Mouse (Mus musculus) cerebral cortex, adult 2 months (tissue): ENCODE results near the gene Poglut1.

ENCODE experiments used
- WGBS: fragments of 180-500 bp; shearing (Covaris S2); methylation state at CpG from one replicate; pipeline ENCODE4 v1.1.7; 2018; 5-methylcytosine and 5-hydroxymethylcytosine counted together

The Poglut1 gene

DNA sequence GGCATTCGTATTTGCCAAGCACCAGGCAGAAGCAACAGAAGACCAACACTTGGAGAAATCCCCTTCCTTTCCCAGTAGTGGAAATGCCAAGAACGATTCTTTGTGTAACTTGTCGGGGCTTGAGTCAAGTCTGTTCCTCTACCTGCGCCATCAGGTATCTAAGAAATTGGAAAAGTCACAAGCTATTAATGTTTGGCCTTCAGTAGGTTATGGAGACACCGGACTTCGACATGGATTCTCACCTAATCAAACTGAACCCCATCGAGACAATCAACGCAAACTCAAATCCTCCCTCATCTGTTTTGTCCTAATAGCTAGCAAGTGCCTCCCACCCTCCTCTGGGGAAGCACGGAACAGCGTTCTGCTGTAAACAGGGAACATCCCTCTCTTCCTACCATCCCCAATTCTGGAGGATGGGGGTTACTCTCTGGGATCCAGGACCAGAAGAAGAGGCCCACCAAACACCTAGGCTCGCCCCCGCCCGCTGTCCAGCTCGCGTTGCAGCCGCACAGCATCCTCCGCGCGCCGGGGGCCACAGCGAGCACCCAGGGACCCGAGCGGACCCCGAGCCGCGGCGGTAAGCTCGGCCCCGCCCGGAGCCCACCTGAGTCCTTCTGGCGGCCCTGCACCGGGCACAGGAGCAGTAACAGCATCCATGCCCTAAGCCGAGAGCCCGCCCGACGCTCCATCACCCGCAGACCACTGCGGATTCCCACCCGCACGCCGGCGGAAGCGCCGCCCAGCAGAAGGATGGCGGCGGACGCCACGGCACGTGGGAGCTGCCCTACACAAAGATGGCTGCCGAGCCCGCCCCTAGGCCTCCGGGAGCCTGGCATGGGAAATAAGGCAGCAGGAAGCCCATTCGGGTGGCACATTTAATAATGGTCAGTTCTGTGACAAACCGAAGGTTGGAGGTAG is at the start of gene Poglut1:
Poglut1 (minus strand) TSS at position 780 of the 918 bp plus-strand sequence.
- under 1% methylated on average over 54 of the region's 54 CpGs for WGBS

DNA sequence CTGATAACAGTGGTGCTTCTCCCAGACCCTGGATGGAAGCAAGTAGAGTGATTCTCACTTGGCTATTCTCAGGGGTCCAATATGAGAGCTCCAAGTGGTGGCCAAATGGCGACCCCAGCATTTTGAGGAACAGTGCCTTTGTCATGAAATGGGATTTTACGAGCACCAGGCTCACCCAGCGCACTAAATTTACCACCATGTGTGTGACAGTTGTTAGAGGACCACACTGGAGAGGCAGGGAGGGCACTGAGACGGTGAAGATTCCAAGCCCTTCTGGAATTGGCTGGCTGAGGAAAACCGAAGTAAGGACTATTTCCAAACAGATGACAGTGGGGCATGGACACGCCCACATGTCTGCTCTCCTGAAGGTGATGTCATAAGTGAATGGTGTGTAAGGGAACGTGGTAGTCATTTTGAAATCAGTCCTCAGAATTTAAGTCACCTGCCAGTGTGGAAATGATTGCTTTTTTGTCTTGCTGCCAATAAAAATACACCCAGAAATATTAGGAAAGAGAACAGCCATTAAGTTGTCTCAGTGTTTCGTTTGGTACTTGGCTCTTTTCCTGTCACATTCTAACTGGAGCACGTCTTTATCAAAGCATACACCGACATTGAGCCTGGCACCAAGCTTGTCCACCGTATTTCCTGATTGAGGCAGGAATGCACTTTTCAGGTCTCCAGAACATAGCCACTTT is 49.1 kb upstream of the Poglut1 start:
- 75% methylated on average over 11 of the region's 11 CpGs for WGBS

DNA sequence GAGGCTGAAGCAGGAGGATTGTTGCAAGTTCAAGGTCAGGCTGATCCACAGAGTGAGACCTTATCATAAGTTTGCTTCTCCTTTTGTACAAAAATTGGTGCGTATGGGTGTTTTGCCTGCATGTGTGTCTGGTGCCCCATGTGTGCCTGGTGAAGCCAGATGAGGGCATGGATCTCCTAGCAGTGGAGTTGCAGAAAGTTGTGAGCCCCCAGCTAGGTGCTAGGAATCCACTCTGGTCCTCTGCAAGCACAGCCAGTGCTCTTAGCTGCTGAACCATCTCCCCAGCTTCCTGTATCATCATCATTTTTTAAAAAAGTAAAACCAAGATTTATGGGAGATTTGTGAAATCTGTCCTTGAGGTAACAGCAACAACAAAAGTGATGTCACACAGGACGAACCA is 46.6 kb upstream of the Poglut1 start:
- WGBS: 96% methylated on average over 2 of the region's 2 CpGs

DNA sequence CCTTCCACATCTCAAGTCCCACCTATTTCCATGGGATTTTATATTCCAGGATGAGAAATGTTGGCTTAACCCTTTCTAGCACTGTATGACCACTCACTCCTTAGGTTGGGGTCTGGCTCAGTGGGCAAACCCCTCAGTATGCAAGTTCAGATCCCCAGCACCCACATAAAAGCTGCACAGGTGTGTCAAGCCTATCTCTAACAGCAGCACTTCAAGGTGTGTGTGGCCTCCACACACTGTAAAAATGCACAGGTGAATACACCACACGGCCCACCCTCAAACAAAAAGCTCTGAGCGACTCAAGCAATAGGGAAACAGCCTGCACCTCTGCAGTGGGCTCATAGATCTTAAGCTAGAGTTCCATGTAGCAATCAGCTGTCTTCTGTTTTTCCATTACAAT is 46.0 kb upstream of the Poglut1 start:
- WGBS: 85% methylated on average over 2 of the region's 2 CpGs

DNA sequence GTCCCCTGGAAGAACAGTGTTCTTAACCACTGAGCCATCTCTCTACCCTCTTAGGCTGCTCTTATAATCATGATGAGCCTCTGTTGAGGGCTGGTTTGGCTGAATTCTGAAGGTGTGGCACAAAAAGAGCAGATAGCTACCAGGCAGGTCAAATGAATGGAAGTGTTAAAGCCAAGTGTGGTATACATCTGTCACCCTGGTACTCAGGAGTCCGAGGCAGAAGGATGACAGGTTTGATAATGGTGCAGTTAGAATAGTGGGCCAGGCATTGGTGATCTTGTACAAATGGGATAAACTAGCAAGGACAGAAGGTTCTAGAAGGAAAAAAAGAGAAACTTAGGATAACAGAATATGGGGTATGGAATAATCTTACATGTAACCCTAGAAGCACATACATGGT is 44.4 kb upstream of the Poglut1 start:
- 85% methylated on average over 1 of the region's 1 CpGs for WGBS

DNA sequence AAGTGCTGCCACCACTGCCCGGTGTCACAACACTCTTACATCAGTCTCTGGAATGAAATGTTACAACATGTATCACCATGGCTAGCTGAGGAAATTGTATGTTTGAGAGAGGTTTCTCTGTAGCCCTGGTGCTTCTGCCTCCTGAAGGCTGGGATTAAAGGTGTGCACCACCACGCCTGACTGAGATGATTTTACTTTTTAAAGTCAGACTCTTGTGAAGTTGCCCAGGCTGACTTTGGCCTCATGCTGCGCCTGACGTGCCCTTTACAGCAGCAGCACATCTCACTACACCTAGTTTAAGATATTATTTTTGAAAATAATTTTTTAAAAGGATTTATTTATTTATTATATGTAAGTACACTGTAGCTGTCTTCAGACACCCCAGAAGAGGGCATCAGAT is 42.9 kb upstream of the Poglut1 start:
- 96% methylated on average over 4 of the region's 4 CpGs for WGBS

DNA sequence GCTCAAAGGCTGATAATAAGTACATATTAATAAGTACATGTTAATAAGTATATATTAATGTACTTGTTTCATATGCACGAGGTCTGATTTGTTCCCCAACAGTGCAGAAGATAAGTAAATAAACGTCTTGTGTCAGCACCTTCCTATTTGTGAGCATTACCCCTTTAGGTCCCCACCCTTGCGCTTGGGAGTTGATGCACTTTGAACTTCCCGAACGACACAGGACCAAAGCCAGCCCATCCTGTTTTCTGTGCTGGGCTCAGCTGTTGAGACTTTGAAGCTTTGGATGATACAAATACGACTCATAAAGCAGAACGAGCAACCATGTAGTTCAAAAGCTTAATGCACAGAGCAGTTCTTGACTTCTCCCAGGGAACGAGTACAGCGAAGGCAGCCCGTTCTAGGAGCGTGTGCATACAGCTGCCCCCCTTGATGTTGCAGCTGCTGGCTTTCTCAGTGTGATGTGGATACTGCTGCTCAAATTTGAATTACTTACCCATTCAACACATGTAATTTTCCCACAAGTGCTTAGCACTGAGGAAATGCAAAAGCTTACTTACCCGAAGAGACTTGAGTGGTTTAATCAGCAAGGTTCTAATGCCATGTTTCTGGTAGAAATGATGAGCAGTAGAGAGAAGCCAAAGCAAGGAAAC is 42.1 kb upstream of the Poglut1 start:
- WGBS: 69% methylated on average over 12 of the region's 12 CpGs

DNA sequence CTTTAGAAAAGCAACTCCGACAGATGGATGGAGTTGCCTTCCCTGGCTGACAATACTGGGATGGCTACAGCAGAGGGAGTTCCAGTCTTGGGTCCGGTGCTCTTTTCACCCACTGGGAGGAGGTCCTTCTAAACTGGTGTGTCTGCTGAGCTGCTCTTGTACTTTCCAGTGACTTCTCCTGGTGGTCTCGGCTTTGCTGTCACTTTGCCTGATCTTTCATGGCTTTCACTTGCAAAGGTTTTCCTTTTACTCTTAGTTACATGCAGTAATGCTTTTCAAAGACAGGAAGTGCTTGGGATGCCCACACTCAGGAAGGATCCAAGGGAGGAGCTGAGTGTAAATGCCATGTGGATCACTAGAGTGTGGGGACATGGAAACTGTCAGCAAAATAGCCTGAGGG is 41.4 kb upstream of the Poglut1 start:
- WGBS: 52% methylated on average over 3 of the region's 3 CpGs

DNA sequence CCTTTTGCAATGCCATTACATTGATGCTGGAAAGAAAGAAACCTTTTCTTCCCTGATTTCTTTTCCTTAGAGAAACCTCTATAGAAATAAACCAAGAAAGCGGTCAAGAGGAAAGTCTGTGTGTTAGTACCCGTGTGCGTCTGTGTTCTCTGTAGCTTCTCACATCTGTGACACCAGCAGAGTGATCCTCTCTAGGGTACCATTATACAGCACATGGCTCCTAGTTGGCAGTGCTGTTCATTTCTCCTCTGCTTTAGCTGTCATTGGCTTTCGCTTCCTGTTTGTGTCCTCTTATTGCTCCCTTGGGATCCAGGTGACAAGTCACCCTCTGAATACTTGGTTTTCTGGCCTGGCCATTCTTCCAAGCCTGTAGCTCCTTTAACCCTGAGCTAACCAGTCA is 37.5 kb upstream of the Poglut1 start:
- 90% methylated on average over 4 of the region's 4 CpGs for WGBS

DNA sequence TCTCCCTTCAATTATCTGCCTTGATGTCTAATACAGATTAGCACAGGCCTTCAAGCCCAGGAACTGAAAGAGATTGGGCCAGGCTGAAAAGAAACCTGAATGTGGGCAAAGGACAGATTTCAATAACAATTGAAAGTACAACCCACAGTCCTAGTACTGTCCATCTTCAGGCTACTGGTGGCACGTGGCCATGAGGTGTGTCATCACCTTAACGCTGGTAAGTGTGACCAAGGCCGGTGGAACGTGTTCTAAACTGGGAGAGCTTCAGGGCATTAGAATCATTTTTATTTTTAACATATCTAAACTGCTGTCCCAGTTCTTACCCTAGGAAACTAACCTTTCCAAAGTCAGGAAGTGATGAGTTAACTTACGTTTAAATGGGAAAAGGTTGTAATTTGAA is 37.1 kb upstream of the Poglut1 start:
- WGBS: 82% methylated on average over 5 of the region's 5 CpGs

DNA sequence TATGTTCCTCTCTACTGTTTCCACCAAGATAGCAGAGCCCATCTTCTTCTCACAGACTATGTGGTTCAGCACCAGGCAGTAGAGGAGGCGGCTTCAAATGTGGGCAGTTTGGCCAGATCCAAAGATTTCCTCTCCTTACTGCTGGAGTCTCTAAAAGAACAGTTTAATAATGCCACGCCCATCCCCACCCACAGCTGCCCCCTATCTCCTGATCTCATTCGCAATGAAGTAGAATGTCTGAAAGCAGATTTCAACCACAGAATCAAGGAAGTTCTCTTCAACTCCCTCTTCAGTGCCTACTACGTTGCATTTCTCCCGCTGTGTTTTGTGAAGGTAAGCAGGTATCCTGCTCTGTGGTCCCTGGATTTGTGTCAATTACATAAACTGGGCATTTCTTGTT is 35.1 kb upstream of the Poglut1 start:
- 84% methylated on average over 5 of the region's 5 CpGs for WGBS

DNA sequence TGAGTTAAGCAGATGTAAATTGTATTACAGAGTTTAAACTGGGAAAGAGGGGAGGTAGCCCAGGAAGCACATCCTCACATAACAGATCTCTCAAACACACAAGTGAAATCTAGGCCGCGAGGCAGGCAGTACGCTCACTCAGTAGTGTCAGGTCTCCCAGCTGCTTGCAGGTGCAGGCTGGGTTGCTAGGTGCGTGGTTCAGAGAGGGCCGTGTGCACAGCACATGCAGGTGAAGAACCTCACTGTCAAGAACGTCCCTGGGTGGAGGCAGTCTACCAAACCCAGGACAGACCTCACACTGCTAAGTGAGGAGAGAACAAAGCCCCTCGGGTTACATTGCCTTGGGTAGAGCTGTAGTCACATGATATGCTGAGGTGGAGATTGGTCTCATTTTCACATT is 34.7 kb upstream of the Poglut1 start:
- WGBS: 83% methylated on average over 7 of the region's 7 CpGs

DNA sequence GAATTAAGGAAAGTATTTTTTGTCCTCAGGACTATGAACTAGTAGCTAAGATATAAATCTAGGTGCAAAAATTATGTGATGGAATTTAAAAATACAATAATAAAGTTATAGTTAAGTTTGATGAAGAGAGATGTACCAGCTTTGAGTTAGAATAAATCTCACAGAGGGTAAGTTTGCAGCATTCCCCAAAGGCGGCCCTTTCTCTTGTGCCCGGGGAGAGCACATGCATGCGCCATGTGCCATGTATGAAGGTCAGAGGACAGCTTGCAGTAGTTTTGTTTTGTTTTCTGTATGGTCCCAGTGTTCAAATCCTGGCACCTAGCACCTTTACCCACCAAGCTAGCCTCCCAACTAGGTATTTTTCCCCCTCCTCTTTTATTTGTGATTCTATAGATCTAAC is 21.4 kb upstream of the Poglut1 start:
- WGBS: 98% methylated on average over 3 of the region's 3 CpGs

DNA sequence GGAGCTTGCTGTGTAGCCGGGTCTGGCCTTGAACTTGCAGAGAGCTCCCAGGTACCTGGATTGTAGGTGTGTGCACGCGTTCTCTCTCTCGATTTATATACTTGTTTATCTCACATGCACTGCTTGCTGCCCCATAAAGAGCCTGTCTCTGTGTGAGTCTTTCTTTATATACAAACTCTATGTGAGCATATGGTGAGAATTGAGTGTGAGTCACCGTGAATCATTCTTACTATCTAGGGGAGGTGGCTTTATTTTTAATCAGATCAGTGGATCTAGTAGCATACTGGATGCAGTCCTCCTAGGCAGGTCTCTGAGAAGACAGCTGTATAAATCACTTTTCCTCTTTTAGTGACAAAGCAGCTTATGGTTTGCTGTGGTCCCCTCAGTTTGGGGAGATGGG is 18.1 kb upstream of the Poglut1 start:
- WGBS: 61% methylated on average over 5 of the region's 5 CpGs

DNA sequence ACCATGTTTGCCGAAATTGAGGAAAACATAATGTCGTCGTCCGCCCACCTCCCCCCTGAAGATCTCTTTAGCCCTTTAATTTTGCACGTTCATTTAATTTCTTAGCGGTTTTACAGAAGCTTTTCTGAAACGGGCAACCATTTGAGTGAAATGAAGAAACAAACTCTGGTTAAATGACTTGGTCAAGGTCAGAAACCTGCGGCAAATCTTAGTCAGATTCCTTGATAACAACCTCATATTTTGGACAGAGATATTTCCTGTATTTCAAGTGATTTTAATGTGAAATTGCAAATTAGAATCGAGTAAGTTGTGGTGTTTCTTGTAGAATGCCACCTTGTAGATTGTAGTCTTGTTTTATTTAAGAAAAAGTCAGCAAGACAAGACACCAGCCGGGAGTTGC is 13.5 kb upstream of the Poglut1 start:
- WGBS: 27% methylated on average over 10 of the region's 10 CpGs

DNA sequence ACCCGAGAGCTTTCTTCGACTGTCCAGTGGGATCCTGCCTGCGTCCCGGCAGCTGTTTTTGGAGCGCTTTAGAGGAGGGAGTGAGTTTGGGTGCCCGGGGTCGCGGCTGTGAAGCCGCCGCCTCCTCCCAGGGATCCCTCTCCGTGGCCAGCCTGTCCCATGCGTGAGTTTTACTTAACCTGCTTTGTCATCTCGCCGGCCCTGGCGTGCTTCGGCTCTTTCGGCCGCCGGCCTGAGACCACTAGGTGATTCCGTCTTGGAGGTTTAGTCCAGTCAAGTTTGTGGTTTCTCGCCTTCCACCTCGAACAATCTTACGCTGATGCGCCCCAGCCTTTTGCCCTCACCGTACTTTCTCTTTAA is 12.9 kb upstream of the Poglut1 start:
- WGBS: under 1% methylated on average over 25 of the region's 25 CpGs

DNA sequence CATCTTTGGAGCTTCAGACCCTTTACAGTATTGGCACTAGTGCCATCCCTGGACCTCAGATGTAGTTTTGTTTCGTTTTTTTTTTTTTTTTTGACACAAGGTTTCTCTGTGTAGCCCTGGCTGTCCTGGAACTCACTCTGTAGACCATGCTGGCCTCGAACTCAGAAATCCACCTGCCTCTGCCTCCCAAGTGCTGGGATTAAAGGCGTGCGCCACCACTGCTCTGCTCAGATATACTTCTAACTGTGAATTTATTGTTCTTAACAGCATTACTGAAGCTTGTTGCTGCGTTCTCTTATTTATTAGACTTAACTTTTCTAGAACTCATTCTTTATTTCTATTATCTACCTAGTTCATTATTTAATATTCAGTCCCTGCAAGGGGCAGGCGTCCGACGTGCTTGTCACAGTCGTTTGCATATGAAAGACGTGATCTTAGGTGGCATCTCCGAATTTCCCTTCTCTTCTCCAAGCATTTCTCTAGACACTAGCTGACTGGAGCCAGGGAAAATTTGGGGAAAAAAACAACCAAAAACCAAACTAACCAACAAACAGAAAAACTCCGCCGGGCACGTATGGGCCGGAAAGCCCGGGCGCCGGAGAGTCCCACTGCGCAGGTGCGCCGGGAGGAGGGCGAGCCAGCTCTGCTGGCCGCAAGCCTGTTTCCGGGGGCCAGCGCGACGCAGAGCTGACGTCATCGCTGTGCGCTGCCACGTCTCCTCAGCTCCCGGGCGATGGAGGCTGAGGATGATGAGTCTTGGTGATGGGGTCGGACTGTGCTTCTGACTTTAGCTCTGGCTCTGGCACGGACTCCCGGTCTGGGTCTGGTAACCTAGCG is 12.3 kb upstream of the Poglut1 start:
- 6% methylated on average over 37 of the region's 37 CpGs for WGBS

DNA sequence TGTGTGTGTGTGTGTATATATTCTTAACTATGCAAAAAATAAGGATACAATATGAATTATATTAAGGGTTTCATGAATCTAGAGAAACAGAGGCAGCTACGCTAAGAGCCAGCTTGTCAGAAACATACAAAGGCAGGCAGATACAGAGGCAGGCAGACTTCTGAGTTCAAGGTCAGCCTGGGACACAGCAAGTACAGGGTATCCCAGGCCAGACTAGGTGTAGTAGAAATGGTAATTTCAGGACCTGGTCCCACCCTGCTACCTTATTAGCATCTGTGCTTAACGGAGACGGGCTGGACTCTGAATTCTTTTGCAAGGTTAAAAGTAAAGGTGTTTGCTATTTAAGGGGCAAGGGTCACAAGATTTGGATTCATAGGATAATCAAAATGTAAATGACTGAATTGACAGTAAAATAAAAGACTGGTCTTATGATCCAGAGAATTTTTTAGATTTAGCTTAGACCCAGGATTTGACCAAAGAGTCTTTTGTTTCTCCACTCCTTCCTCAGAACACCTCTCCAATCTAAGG is 8.2 kb upstream of the Poglut1 start, which contains the start of gene Tmem39a:
Tmem39a (plus strand) TSS at position 478 of the 528 bp plus-strand sequence.
- 81% methylated on average over 3 of the region's 3 CpGs for WGBS

DNA sequence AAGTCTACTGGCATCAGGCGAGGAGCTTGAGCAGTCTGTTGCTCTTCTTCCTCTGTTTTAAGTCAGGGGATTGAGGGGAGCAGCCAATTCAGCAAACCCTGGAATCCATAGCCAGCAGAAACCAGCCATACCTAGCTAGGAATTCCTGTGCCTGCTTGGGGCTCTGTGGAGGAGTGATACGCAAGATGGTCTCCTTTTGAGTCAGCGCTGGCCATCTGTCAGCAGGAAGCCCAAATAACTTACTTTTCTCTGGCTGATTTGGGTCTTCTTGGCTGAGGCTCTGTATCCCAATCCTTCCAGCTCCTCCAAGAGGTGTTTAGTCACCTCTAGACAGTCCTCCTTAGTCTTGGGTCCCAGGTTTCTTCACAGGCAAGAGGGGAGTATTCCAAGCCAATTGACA is 5.9 kb upstream of the Poglut1 start:
- 66% methylated on average over 3 of the region's 3 CpGs for WGBS

DNA sequence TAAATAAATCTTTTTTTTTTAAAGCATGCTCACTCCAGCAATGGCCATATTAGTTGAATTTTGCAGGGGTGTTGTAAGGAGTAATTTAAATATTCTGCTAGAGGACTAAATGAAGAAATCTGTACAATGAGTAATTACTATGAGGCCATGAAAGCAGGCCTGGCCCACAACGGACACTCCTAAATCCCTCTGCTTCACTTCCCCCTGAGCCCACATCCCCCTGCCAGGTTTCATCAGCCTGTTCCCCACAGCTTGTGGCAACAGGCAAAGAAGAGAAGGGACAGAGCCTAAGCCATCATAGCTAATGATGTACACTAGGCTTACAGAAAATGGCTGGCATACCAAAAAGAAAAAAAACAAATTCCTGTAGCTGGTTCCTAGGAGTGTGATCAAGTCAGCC is 2.1 kb downstream of the Poglut1 start:
- WGBS: 87% methylated on average over 1 of the region's 1 CpGs

DNA sequence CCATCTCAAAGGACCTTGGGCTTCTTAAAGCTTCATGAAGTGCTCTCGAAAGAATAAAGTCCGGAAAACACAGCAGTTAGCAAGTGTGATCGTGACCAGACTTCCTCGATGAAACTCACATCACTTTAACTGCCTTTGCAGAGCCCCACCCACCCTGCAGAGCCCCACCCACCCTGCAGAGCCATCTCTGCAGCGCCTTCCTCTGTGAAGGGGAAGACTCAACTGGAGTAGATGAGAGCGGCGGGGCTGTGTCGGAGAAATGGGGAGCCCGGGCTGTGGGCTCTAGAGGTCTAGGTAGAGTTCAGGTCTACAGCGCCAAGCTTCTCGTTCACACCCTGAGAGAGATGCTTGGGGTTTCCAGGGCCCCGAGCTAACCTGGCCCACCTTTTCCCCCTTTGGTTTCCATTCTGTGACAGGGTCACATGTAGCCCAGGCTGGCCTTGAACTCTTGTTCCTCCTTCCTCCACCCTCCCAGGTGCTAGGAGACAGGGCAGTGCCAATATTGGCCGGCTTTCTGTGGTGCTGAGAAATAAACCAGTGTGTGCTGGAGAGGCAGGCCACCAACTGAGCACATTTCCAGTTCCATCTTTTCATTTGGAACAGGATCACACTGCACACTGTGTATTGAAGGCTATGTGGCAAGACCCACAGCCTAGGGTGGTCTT is 11.2 kb downstream of the Poglut1 start:
- 79% methylated on average over 13 of the region's 13 CpGs for WGBS
